Mouse (Mus musculus) megakaryocyte, embryonic 14.5 days (primary cell): ENCODE data around the gene Mchr1.

Experiments
- FLI1 ChIP-seq: IDR thresholded peaks from 2 replicates; pipeline ENCODE4 v1.6.1; 2012; ENCODE audit warnings: low read length, inconsistent platforms, mixed read lengths
- GATA1 ChIP-seq: IDR thresholded peaks from 3 replicates; pipeline ENCODE4 v1.6.1; 2012; ENCODE audit warnings: mixed read lengths, low read length, inconsistent platforms, borderline replicate concordance

DNA sequence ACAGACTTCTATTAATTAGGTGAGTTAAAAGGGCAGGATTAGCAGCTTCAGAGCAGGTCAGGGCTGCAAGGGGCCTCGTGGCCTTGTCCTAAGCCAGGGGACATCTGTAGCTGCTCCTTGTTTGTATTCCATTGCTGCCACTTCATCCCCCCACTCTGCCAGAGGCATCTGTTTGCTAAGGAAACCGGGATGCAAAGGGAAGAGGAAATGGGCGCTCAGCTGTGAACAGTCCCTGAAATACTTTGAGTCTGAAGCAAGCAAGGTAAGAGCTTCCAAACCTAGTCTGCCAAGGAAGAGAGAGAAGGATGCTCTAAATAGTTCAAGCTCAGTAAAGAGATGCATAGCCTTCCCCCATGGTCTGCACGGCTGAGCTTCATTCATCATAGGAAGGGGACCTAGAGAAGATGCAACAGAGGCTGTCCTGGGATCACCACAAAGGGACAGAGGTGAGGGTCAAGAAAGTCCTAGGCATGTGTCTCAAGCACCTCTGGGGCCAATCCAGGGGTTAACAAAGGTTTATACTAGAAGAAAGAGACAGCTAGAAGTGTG lies 17.4 kb downstream of the Mchr1 start:
- TF ChIP-seq GATA1 (no peak), FLI1 (no peak)
